Mouse (Mus musculus) olfactory bulb, adult 2 months (tissue): ENCODE measurements around the gene Gm20696.

Experiments used
- CTCF ChIP-seq: fragments of 200-500 bp; IDR thresholded peaks from 2 replicates; pipeline ENCODE4 v1.5.1; 2012; ENCODE audit warnings: low read depth, mild to moderate bottlenecking, low read length, moderate library complexity; ENCODE audit not compliant: insufficient read depth
- POLR2A ChIP-seq: fragments of 200-500 bp; IDR thresholded peaks from 2 replicates; pipeline ENCODE4 v1.6.1; 2012; ENCODE audit warnings: mild to moderate bottlenecking, low read depth, low read length, moderate library complexity; ENCODE audit not compliant: insufficient read depth

DNA sequence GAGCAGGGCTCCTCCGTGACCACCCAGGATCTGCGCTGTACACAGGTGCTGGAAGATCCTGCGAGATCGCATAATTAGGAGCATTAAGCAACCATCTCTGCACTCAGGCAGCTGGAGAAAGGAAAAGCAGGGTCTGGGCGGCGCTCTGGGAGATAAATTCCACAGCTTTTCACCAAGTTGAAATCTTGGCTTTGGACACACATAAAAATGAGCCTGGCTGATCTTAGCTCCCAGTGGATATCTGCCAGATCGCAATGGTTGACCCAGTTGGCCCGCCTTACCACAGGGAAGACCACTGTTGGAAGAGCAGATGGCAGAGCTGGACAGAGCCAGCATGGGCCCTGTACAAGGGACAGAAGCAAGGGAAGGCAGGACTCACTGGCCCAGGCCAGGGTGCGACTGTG is 157.4 kb downstream of the Gm20696 start:
- no peak for TF ChIP-seq CTCF
- TF ChIP-seq POLR2A = no peak
